Mouse (Mus musculus) heart, embryonic 11.5 days (tissue): ENCODE results near the gene Mmp11. TPM values are rescaled to one million over a fixed set of nuclear protein-coding genes. Genes with fewer than 3 reads are reported as not detected.

Experiments
- ATAC-seq: fragments of 200-750 bp; cut with Nextera tagmentation; replicated peaks from 2 replicates; pipeline ENCODE4 v1.8.0; 2017; ENCODE audit warnings: moderate library complexity; ENCODE audit not compliant: insufficient number of reproducible peaks, low FRiP score, low TSS enrichment
- H3K27ac ChIP-seq: fragments of 300-500 bp; sonication (generic); 2 replicates; pipeline ENCODE4 v1.5.1; 2014; ENCODE audit warnings: mild to moderate bottlenecking, low read depth, low read length
- H3K27me3 ChIP-seq: fragments of 300-500 bp; sonication (generic); 2 replicates; pipeline ENCODE4 v1.6.1; 2014; ENCODE audit warnings: mild to moderate bottlenecking, low read length, mixed read lengths; ENCODE audit not compliant: control insufficient read depth, insufficient read depth
- H3K36me3 ChIP-seq: fragments of 300-500 bp; sonication (generic); 2 replicates; pipeline ENCODE4 v1.6.1; 2014; ENCODE audit warnings: mild to moderate bottlenecking, low read length, moderate library complexity, mixed read lengths; ENCODE audit not compliant: control insufficient read depth, insufficient read depth
- H3K4me1 ChIP-seq: fragments of 300-500 bp; sonication (generic); 2 replicates; pipeline ENCODE4 v1.6.1; 2014; ENCODE audit warnings: low read length; ENCODE audit not compliant: control insufficient read depth, insufficient read depth
- H3K4me2 ChIP-seq: fragments of 300-500 bp; sonication (generic); 2 replicates; pipeline ENCODE4 v1.6.1; 2014; ENCODE audit warnings: mild to moderate bottlenecking, moderate library complexity
- H3K4me3 ChIP-seq: fragments of 300-500 bp; sonication (generic); 2 replicates; pipeline ENCODE4 v1.5.1; 2014; ENCODE audit warnings: low read depth, low read length
- H3K9ac ChIP-seq: fragments of 300-500 bp; sonication (generic); 2 replicates; pipeline ENCODE4 v1.6.1; 2014; ENCODE audit warnings: mild to moderate bottlenecking, low read depth, low read length, moderate library complexity
- H3K9me3 ChIP-seq: fragments of 300-500 bp; sonication (generic); replicated peaks from 2 replicates; pipeline ENCODE4 v1.6.1; 2016; ENCODE audit warnings: low read length; ENCODE audit not compliant: control insufficient read depth
- WGBS: fragments of 180-500 bp; shearing (Covaris S2); extraction: QIAGEN DNeasy Blood & Tissue Kit; methylation state at CpG from one replicate; pipeline ENCODE4 v1.1.7; 2014; ENCODE audit not compliant: insufficient replicate concordance; 5-methylcytosine and 5-hydroxymethylcytosine counted together
- polyA plus RNA-seq: library from polyadenylated mRNA; unstranded; fragments of >200 nt; fragmentation: Nextera tagmentation; extraction: Ambion mirVana; gene quantifications from 2 replicates; pipeline ENCODE4 v1.2.1, GENCODE M21; 2014

Gene Mmp11
- polyA plus RNA-seq, 1 experiment from 2014 or later, result 17.5 TPM

GRCm38 (mm10) chr10:75950791-75951210 is 14.5 kb upstream of the Mmp11 start:
- H3K27ac ChIP-seq, result no peak overlapping the region
- H3K9me3 ChIP-seq, result no peaks in the 10 kb centered on the region
- H3K4me2 ChIP-seq, result peak overlapping the region; percentile 98
- 0 out of 2 replicates have a peak, but pooled peaks have one; percentile 13 for ATAC-seq
- no peaks in the 10 kb centered on the region for H3K4me1 ChIP-seq
- H3K9ac ChIP-seq, result peak overlapping the region; percentile 68
- 2% methylated on average over 22 of the region's 23 CpGs for WGBS
- no peaks in the 10 kb centered on the region for H3K36me3 ChIP-seq
- peak overlapping the region; percentile 57 for H3K4me3 ChIP-seq
- H3K27me3 ChIP-seq, result peaks cover 11% of the 10 kb centered on the region

- Histone ChIP-seq H3K4me2 (no peak overlapping the region), H3K4me3 (no peak overlapping the region), H3K36me3 (no peaks in the 10 kb centered on the region), H3K4me1 (no peaks in the 10 kb centered on the region; the same call in 1 of the 2 replicates), H3K9ac (no peak overlapping the region), H3K9me3 (no peaks in the 10 kb centered on the region), H3K27ac (no peak overlapping the region), H3K27me3 (peaks cover 11% of the 10 kb centered on the region)
- no peak for ATAC-seq
- WGBS, result 75% methylated on average over 22 of the region's 22 CpGs
These were observed 13.1 kb upstream of the Mmp11 start for GRCm38 (mm10) chr10:75949053-75950045.

GRCm38 (mm10) chr10:75948079-75948478 is 11.8 kb upstream of the Mmp11 start:
- WGBS, result 77% methylated on average over 5 of the region's 5 CpGs
- H3K27me3 ChIP-seq, result peaks cover 9% of the 10 kb centered on the region

GRCm38 (mm10) chr10:75945896-75946295 is 9.6 kb upstream of the Mmp11 start:
- ATAC-seq, result no peak
- 78% methylated on average over 7 of the region's 7 CpGs for WGBS
- H3K9ac ChIP-seq, result no peak overlapping the region
- H3K27ac ChIP-seq, result no peak overlapping the region
- no peak overlapping the region for H3K4me2 ChIP-seq
- H3K4me1 ChIP-seq, result no peaks in the 10 kb centered on the region; the same call in none of the 2 replicates
- no peak overlapping the region for H3K4me3 ChIP-seq
- no peaks in the 10 kb centered on the region for H3K36me3 ChIP-seq
- peaks cover 8% of the 10 kb centered on the region for H3K27me3 ChIP-seq
- H3K9me3 ChIP-seq, result no peaks in the 10 kb centered on the region

More at GRCm38 (mm10) chr10:75948079-75948478, 11.8 kb upstream of the Mmp11 start:
- no peak overlapping the region for H3K4me2 ChIP-seq
- H3K27ac ChIP-seq, result no peak overlapping the region
- no peak overlapping the region for H3K4me3 ChIP-seq
- ATAC-seq, result no peak
- H3K9me3 ChIP-seq, result no peaks in the 10 kb centered on the region
- no peak overlapping the region for H3K9ac ChIP-seq
- no peaks in the 10 kb centered on the region; the same call in 1 of the 2 replicates for H3K4me1 ChIP-seq
- H3K36me3 ChIP-seq, result no peaks in the 10 kb centered on the region

GRCm38 (mm10) chr10:75945213-75945612 is 8.9 kb upstream of the Mmp11 start:
- no peak for ATAC-seq
- H3K27me3 ChIP-seq, result peaks cover 6% of the 10 kb centered on the region
- H3K9me3 ChIP-seq, result no peaks in the 10 kb centered on the region
- no peak overlapping the region for H3K9ac ChIP-seq
- no peak overlapping the region for H3K4me2 ChIP-seq
- H3K4me1 ChIP-seq, result no peaks in the 10 kb centered on the region; the same call in none of the 2 replicates
- WGBS, result 90% methylated on average over 7 of the region's 7 CpGs
- no peaks in the 10 kb centered on the region for H3K36me3 ChIP-seq
- H3K27ac ChIP-seq, result no peak overlapping the region
- H3K4me3 ChIP-seq, result no peak overlapping the region

- H3K9me3 ChIP-seq, result no peaks in the 10 kb centered on the region
- no peaks in the 10 kb centered on the region for H3K27me3 ChIP-seq
- H3K27ac ChIP-seq, result no peak overlapping the region
- WGBS, result 35% methylated on average over 11 of the region's 11 CpGs
- no peaks in the 10 kb centered on the region; the same call in none of the 2 replicates for H3K4me1 ChIP-seq
- no peak for ATAC-seq
- H3K4me2 ChIP-seq, result no peak overlapping the region
- H3K36me3 ChIP-seq, result no peaks in the 10 kb centered on the region
- no peak overlapping the region for H3K4me3 ChIP-seq
- no peak overlapping the region for H3K9ac ChIP-seq
These were observed 7.9 kb upstream of the Mmp11 start for GRCm38 (mm10) chr10:75944066-75944772.

- no peak within 1 kb of the TSS for H3K4me3 ChIP-seq
- H3K36me3 ChIP-seq, result no peaks in the 10 kb centered on the region
- H3K27ac ChIP-seq, result no peak within 1 kb of the TSS
- no peaks in the 10 kb centered on the region for H3K27me3 ChIP-seq
- H3K4me1 ChIP-seq, result peaks cover 2% of the 10 kb centered on the region
- H3K4me2 ChIP-seq, result no peak within 1 kb of the TSS
- no peak for ATAC-seq
- no peaks in the 10 kb centered on the region for H3K9me3 ChIP-seq
- H3K9ac ChIP-seq, result no peak within 1 kb of the TSS
- WGBS, result 72% methylated on average over 15 of the region's 15 CpGs
These were observed 6.6 kb upstream of the Mmp11 start, which contains the start of gene Vpreb3 for GRCm38 (mm10) chr10:75942736-75943477. Gene Vpreb3, plus strand, starts transcription at chr10:75943057.
